Mouse (Mus musculus) erythroblast, embryonic 14.5 days (primary cell): ENCODE results near the gene Hras. TPM values are rescaled to one million over a fixed set of nuclear protein-coding genes. Genes with fewer than 3 reads are reported as not detected.

Source experiments
- H3K27me3 ChIP-seq: 2 replicates; pipeline ENCODE4 v1.6.1; 2012; ENCODE audit warnings: inconsistent platforms; ENCODE audit not compliant: control insufficient read depth
- H3K36me3 ChIP-seq: 2 replicates; pipeline ENCODE4 v1.6.1; 2012; ENCODE audit warnings: mild to moderate bottlenecking, inconsistent platforms; ENCODE audit not compliant: control insufficient read depth
- H3K4me1 ChIP-seq: 2 replicates; pipeline ENCODE4 v1.6.1; 2012; ENCODE audit warnings: inconsistent platforms; ENCODE audit not compliant: control insufficient read depth
- H3K4me3 ChIP-seq: replicated peaks from 2 replicates; pipeline ENCODE3; 2012; ENCODE audit warnings: moderate library complexity, mild to moderate bottlenecking, inconsistent platforms
- H3K9me3 ChIP-seq: 2 replicates; pipeline ENCODE4 v1.6.1; 2012; ENCODE audit warnings: low read length, inconsistent platforms, mixed read lengths; ENCODE audit not compliant: control insufficient read depth
- GATA1 ChIP-seq: IDR thresholded peaks from 2 replicates; pipeline ENCODE4 v1.6.1; 2012; ENCODE audit warnings: low read length, inconsistent platforms, mixed read lengths
- TAL1 ChIP-seq: IDR thresholded peaks from 3 replicates; pipeline ENCODE4 v1.6.1; 2012; ENCODE audit warnings: low read length, inconsistent platforms, mixed read lengths
- polyA plus RNA-seq: library from polyadenylated mRNA; stranded (reverse); fragments of >175 nt; gene quantifications from 2 replicates; pipeline ENCODE4 v1.2.3, GENCODE M21; 2012

Hras gene
- polyA plus RNA-seq, 1 experiment: 34.0 TPM

- Histone ChIP-seq H3K4me3 (no peak overlapping the region), H3K4me1 (peaks cover 91% of the 10 kb centered on the region), H3K36me3 (peaks cover 91% of the 10 kb centered on the region), H3K9me3 (no peaks in the 10 kb centered on the region), H3K27me3 (no peaks in the 10 kb centered on the region)
- no peak for TF ChIP-seq GATA1
- TF ChIP-seq TAL1: no peak
Observed at GRCm38 (mm10) chr7:141206182-141206937, 12.6 kb upstream of the Hras start.

GRCm38 (mm10) chr7:141205504-141205903 lies 11.7 kb upstream of the Hras start:
- TF ChIP-seq TAL1: no peak
- no peak for TF ChIP-seq GATA1
- Histone ChIP-seq H3K27me3 (no peaks in the 10 kb centered on the region), H3K36me3 (peaks cover 91% of the 10 kb centered on the region), H3K4me3 (no peak overlapping the region), H3K4me1 (peaks cover 90% of the 10 kb centered on the region), H3K9me3 (no peaks in the 10 kb centered on the region)

GRCm38 (mm10) chr7:141204546-141204945 lies 10.7 kb upstream of the Hras start:
- Histone ChIP-seq H3K4me1 (peaks cover 90% of the 10 kb centered on the region), H3K9me3 (no peaks in the 10 kb centered on the region), H3K36me3 (peaks cover 93% of the 10 kb centered on the region), H3K27me3 (no peaks in the 10 kb centered on the region), H3K4me3 (no peak overlapping the region)
- TF ChIP-seq TAL1: no peak

DNA sequence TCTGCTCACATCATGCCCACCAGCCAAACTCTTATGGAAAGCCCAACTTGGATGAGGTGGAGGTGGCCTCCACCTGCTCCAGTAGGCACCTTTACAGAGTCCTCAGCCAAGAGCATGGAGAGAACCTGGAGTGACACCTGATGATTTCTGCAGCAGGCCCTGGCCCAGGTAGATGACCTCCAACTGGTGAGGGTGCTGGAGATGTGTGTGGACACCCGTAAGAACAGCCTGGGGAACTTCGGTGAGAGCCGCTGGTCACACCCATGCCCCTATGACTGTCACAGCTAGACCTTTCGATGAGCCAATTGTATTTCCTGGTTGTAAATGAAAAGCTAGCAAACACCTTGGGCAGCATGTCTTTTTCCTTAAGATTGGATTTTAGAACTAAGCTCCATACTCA lies 4.3 kb upstream of the Hras start:
- Histone ChIP-seq H3K4me3 (peak overlapping the region; percentile 53), H3K27me3 (no peaks in the 10 kb centered on the region), H3K4me1 (peaks cover 86% of the 10 kb centered on the region)

GRCm38 (mm10) chr7:141196619-141197282 lies 2.9 kb upstream of the Hras start:
- peaks cover 91% of the 10 kb centered on the region for H3K4me1 ChIP-seq
- peak; percentile 26; the same call in 1 of the 2 replicates for TF ChIP-seq GATA1
- no peak for TF ChIP-seq TAL1
- H3K4me3 ChIP-seq: peak overlapping the region; percentile 53
- H3K27me3 ChIP-seq: no peaks in the 10 kb centered on the region
- H3K36me3 ChIP-seq: peaks cover 57% of the 10 kb centered on the region
- no peaks in the 10 kb centered on the region for H3K9me3 ChIP-seq

More for the DNA sequence above, 4.3 kb upstream of the Hras start:
- Histone ChIP-seq H3K9me3 (no peaks in the 10 kb centered on the region), H3K36me3 (peaks cover 55% of the 10 kb centered on the region)
- no peak for TF ChIP-seq GATA1
- no peak for TF ChIP-seq TAL1

- Histone ChIP-seq H3K36me3 (peaks cover 59% of the 10 kb centered on the region), H3K9me3 (no peaks in the 10 kb centered on the region), H3K4me3 (peak overlapping the region; percentile 78), H3K27me3 (no peaks in the 10 kb centered on the region), H3K4me1 (peaks cover 95% of the 10 kb centered on the region)
- TF ChIP-seq TAL1 (no peak), GATA1 (no peak)
Observed at GRCm38 (mm10) chr7:141195754-141196153, 1.9 kb upstream of the Hras start.

- Histone ChIP-seq H3K4me3 (peak overlapping the region; percentile 78), H3K4me1 (peaks cover 93% of the 10 kb centered on the region), H3K36me3 (peaks cover 59% of the 10 kb centered on the region), H3K27me3 (no peaks in the 10 kb centered on the region), H3K9me3 (no peaks in the 10 kb centered on the region)
- no peak for TF ChIP-seq GATA1
- no peak for TF ChIP-seq TAL1
Observed at GRCm38 (mm10) chr7:141194830-141195229, 1.0 kb upstream of the Hras start.

DNA sequence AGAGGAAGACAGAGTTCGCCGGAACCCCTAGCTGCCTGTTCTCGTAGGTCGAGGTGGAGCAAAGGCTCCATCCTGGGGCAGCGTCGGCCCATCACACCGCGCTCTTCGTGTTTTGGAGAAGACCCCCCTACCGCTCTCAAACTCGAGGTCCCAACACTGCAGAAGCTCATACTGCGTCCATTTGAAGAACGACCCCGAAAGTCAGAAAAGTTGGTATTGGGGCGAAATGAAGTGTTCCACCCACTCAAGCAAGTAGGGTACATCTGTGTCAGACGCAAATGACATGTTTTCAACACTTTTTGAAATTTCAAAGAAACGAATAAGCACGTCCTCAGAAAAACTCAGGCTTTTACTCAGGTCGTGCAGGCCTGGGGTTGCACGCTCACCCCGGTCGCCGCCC lies 604 bp upstream of the Hras start:
- Histone ChIP-seq H3K9me3 (no peaks in the 10 kb centered on the region), H3K4me3 (peak overlapping the region; percentile 78), H3K4me1 (peaks cover 89% of the 10 kb centered on the region), H3K27me3 (no peaks in the 10 kb centered on the region), H3K36me3 (peaks cover 59% of the 10 kb centered on the region)
- TF ChIP-seq TAL1: no peak
- no peak for TF ChIP-seq GATA1

DNA sequence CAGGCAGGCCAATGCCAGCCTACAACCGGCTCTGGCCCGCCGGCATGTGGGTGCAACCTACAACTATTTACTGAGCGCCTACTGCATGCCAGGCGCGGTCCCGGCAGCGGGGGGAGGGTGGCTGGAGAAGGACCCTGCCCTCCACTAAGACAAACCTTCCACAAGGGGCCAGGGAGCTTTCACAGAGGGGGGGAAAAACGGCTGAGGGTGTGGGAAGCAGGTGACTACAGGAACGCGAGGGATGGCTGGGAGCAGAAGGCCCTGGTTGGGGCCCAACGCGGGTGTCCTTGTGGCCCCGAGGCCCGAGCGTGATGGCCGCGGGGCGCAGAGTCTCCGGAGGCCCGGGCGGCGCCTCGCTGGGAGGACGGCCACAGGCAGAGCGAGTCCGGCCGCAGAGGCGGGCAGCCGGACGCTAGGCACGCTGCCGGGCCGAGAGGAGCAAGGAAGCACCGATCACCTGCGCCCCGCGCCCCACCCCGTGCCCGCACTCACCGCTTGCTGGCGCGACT lies 403 bp downstream of the Hras start:
- H3K4me1 ChIP-seq: peaks cover 86% of the 10 kb centered on the region

More for the DNA sequence above, 403 bp downstream of the Hras start:
- TF ChIP-seq TAL1 (no peak), GATA1 (no peak)
- Histone ChIP-seq H3K27me3 (no peaks in the 10 kb centered on the region), H3K4me3 (peak overlapping the region; percentile 78), H3K9me3 (no peaks in the 10 kb centered on the region), H3K36me3 (peaks cover 64% of the 10 kb centered on the region)
